Mouse (Mus musculus) gastrocnemius, adult 2 months (tissue): ENCODE results near the gene Clp1. TPM values are rescaled to one million over a fixed set of nuclear protein-coding genes. Genes with fewer than 3 reads are reported as not detected.

Source experiments
- DNase-seq: peaks from one replicate; pipeline ENCODE4 v3.0.0; 2022
- H3K27ac ChIP-seq: fragments of 200-600 bp; 2 replicates; pipeline ENCODE4 v1.8.1; 2022; ENCODE audit warnings: mild to moderate bottlenecking
- H3K4me3 ChIP-seq: fragments of 200-600 bp; 2 replicates; pipeline ENCODE4 v1.8.1; 2022; ENCODE audit warnings: mild to moderate bottlenecking, moderate library complexity
- CTCF ChIP-seq: fragments of 200-600 bp; IDR thresholded peaks from 2 replicates; pipeline ENCODE4 v1.8.1; 2022; ENCODE audit warnings: antibody characterized with exemption, mild to moderate bottlenecking, moderate library complexity
- intact Hi-C: fragments of 180-260 bp; cut with DNase I; formaldehyde crosslinking; loops from one replicate; pipeline ENCODE4 v1.15.1; 2025
- long read RNA-seq, 2 experiments: library from polyadenylated mRNA; stranded (forward); transcript quantifications; one replicate each; pipeline ENCODE4 v2.0.0; 2021
- total RNA-seq, 2 experiments: library from RNA; stranded (reverse); gene quantifications; 2 replicates each; pipeline ENCODE4 v1.2.3; 2021

The Clp1 gene
- total RNA-seq, result 1 to 10 TPM; 4.2 to 5.2 TPM
- long read RNA-seq, experiment 1, transcript Clp1-201 (3 exons, 1,912 nt), result major isoform, 5 of 5 reads
- long read RNA-seq, experiment 1, partial matches to known transcripts, result 0 of 5 reads
- long read RNA-seq, experiment 1, other reads (novel, unspliced or antisense), result 0 of 5 reads
- long read RNA-seq, experiment 2, transcript Clp1-201 (3 exons, 1,912 nt), result major isoform, 11 of 11 reads
- long read RNA-seq, experiment 2, partial matches to known transcripts, result 0 of 11 reads
- long read RNA-seq, experiment 2, other reads (novel, unspliced or antisense), result 0 of 11 reads

DNA sequence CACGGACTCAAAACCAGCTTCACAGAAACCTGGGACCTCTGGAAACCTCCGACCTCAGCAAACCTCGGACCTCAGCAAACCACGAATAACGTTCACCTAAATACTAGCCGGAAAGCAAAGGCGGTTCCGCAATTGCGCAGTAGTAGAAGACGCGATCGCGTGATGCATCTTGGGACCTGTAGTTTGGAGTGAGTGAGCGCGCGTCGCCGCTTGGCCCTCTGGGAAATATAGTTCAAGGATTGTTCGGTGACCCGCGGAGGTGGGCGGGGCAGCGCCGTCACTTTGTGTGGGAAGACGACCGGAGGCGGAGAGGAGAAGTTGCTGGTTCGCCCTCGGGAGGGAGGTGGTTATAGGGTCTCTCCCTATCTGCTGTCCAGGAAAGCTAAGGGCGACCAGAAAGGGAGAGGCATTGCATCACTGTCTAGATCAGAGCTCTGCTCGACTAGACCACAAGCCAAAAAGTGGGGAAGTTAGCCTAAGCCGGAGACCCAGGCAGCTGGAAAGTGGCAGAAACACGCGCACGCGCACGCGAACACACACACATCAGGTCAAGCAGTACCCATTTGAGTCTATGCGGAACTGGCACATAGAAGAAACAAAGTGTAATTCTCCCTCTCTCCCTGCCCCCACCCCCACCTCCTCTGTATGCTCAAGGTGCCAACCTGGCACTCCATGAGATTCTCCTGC lies at the start of gene Clp1:
Gene Clp1 (minus strand): TSS at position 179 of the 687 bp plus-strand sequence.
- intact Hi-C loops, result loop anchor here (10.0 kb wide), 1 partner anchor 307 kb away; the partner anchor contains the start of genes P2rx3 and Ssrp1
- Histone ChIP-seq H3K27ac (peak within 1 kb of the TSS; percentile 93), H3K4me3 (peak within 1 kb of the TSS; percentile 81)
- DNase-seq, result peak; percentile 97
- no peak for TF ChIP-seq CTCF

- DNase-seq, result peak; percentile 70
- intact Hi-C loops, result no loop called here
- no peak for TF ChIP-seq CTCF
- Histone ChIP-seq H3K4me3 (peak overlapping the region; percentile 69), H3K27ac (peak overlapping the region; percentile 89)
Observed at GRCm38 (mm10) chr2:84775665-84776064, 48.5 kb upstream of the Clp1 start.

DNA sequence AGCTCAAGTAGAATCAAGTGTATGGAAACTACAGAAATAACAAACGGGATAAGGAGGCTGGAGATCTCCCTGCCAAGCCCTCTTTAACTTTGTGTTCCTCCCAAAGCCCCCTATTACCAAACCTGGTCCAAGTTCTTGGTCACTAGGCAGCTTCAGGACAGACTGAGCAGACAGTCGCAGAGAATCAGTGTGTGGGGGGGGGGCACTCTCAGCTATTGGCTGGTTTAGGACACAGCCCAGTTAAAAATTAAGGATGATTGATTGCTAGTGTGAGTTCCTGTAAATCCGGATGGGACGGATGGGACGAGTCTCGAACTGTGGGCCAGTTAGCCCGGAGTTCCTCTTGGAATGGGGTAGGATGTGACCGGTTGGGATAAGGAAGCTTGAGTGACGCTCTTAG lies 48.1 kb upstream of the Clp1 start, which contains the start of gene Serping1:
Gene Serping1 (minus strand): TSS at position 204 of the 400 bp plus-strand sequence.
- Histone ChIP-seq H3K27ac (peak within 1 kb of the TSS; percentile 89), H3K4me3 (peak within 1 kb of the TSS; percentile 69)
- TF ChIP-seq CTCF, result no peak
- intact Hi-C loops, result no loop called here
- DNase-seq, result peak; percentile 25

DNA sequence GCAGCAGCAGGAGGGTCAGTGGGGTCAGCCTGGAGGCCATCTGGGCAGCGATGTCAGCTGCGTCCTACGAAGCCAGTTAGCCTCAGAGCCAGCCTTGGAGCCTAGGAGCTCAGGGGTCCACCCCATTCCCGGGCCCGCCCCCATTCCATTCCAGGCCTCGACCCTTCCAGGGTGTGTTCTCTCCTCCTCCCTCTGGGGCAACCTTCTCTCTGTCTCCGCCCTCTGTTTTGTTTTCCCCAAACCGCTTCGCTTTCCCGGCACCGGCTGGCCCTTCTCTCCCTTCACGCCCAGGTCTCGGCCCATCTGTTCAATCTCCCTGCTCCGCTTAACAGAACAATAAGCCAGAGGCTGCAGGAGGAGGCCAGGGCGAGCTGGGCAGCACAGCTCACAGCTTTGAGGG lies 47.6 kb upstream of the Clp1 start:
- peak; percentile 90 for DNase-seq
- intact Hi-C loops, result no loop called here
- Histone ChIP-seq H3K27ac (peak overlapping the region; percentile 89), H3K4me3 (peak overlapping the region; percentile 69)
- no peak for TF ChIP-seq CTCF

GRCm38 (mm10) chr2:84773195-84773594 lies 46.0 kb upstream of the Clp1 start:
- peak; percentile 38 for DNase-seq
- H3K4me3 ChIP-seq, result peak overlapping the region; percentile 69
- intact Hi-C loops, result no loop called here
- H3K27ac ChIP-seq, result peak overlapping the region; percentile 89
- TF ChIP-seq CTCF, result no peak

DNA sequence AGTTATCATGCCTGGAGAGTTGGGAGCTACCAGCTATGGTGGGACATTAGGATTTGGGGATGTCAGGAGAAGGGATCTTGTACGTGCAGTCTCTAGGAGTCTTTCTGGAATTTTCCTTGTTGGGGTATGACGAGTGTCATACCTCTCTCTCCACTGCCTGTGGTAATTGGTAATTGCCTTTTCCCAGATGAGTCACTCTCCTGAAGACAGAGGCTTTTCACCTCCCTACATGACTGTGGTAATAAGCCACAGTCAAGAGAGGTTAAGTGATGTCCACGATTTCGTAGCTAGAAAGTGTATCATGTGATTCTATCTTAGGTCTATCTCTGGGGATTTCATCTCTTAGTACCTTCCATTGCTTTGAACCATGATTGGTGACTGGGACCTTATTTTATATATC lies 45.3 kb upstream of the Clp1 start:
- peak overlapping the region; percentile 69 for H3K4me3 ChIP-seq
- intact Hi-C loops, result no loop called here
- TF ChIP-seq CTCF, result no peak
- H3K27ac ChIP-seq, result peak overlapping the region; percentile 89
- no peak for DNase-seq

DNA sequence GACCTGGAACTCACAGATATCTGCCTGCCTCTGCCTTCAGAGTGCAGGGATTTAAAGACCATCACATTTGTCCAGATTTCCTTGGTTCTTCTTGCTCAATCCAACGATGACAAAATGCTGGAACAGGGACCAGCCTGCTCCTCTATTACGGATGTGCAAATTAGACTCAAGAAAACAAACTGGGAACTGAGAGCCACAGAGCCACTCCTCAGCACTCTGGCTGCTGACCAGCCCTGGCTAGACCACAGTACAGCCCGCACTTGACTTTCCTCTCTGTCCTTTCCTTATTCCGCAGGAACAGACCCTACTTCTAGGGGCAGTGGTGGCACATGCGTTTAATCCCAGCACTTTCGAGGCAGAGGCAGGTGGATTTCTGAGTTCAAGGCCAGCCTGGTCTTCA lies 43.4 kb upstream of the Clp1 start:
- intact Hi-C loops, result no loop called here
- Histone ChIP-seq H3K4me3 (peak overlapping the region; percentile 30), H3K27ac (peak overlapping the region; percentile 61)
- no peak for TF ChIP-seq CTCF
- DNase-seq, result peak; percentile 78

DNA sequence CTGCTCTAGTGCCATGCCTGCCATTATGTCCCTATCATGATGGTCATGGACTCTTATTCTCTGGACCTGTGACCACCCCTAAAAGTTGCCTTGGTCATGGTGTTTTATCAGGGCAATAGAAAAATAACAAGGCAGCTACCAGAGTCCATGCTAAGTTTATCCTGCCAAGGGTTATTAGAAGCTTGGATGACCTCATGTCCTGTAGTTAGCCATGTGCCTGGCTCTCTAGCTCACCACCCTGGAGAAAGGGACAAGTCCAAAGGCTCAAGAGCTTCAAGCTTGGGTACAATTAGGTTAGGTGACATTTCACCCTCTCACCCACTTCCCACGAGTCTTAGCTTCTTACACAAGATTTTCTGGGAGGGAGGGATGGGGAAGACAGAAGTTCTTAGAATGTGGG lies 35.7 kb upstream of the Clp1 start:
- no peak for TF ChIP-seq CTCF
- intact Hi-C loops, result no loop called here
- Histone ChIP-seq H3K4me3 (no peak overlapping the region), H3K27ac (no peak overlapping the region)
- DNase-seq, result no peak

GRCm38 (mm10) chr2:84762295-84762694 lies 35.1 kb upstream of the Clp1 start:
- intact Hi-C loops, result no loop called here
- no peak overlapping the region for H3K27ac ChIP-seq

DNA sequence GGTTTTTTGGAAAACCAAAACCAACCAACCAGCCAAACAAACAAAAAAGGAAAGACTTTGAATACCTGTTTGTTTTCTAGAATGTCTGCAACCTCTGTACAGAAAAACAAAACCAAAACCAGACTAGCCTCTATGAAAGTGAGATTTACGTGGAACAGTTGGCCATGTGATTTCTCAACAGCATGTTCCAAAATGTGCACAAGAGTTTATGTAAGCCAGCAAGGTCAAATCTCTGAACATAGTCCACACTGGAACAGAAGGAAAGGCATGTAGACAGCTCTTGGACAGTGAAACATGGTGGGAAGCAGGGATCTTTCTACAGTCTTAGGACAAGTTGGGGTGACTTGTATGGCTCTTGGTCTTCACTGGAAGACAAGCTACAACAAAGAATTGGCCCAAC lies 34.7 kb upstream of the Clp1 start:
- no peak for DNase-seq
- Histone ChIP-seq H3K27ac (no peak overlapping the region), H3K4me3 (no peak overlapping the region)
- no peak for TF ChIP-seq CTCF
- intact Hi-C loops, result no loop called here

More at GRCm38 (mm10) chr2:84762295-84762694, 35.1 kb upstream of the Clp1 start:
- H3K4me3 ChIP-seq, result no peak overlapping the region
- DNase-seq, result no peak
- TF ChIP-seq CTCF, result no peak

DNA sequence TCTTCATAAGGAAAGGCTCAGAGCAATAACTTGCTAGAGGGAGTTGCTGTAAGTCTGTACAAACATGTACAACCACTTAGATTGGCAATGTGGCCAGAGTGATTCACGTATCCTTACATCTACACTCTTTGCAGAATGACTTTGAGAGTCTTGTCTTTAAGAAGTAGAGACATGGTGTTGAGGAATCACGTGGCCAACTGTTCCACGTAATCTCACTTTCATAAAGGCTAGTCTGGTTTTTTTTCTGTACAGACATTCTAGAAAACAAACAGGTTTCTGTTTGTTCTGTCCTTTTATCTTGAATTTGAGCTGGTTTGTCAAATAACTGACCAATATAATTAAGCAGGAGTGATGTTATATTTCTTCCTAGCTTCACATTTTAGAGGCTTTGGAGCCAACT lies 34.2 kb upstream of the Clp1 start:
- intact Hi-C loops, result no loop called here
- no peak for DNase-seq
- Histone ChIP-seq H3K27ac (no peak overlapping the region), H3K4me3 (no peak overlapping the region)
- no peak for TF ChIP-seq CTCF

GRCm38 (mm10) chr2:84760777-84761176 lies 33.6 kb upstream of the Clp1 start:
- Histone ChIP-seq H3K27ac (no peak overlapping the region), H3K4me3 (no peak overlapping the region)
- no peak for TF ChIP-seq CTCF
- no peak for DNase-seq
- intact Hi-C loops, result no loop called here

- no peak overlapping the region for H3K4me3 ChIP-seq
- no peak overlapping the region for H3K27ac ChIP-seq
- intact Hi-C loops, result no loop called here
- DNase-seq, result no peak
- peak; percentile 69 for TF ChIP-seq CTCF
Observed at GRCm38 (mm10) chr2:84758542-84759127, 31.5 kb upstream of the Clp1 start.
